Mouse (Mus musculus) liver, embryonic 13.5 days (tissue): ENCODE results near the gene Dnase1l1. TPM values are rescaled to one million over a fixed set of nuclear protein-coding genes. Genes with fewer than 3 reads are reported as not detected.
A peak's percentile ranks its signal among the peaks of the same experiment; 100 is the strongest.

Experiments used
- ATAC-seq: fragments of 200-750 bp; cut with Nextera tagmentation; 2 replicates; pipeline ENCODE4 v1.8.0; 2017; ENCODE audit warnings: low read depth, mild to moderate bottlenecking, moderate number of reproducible peaks, moderate library complexity
- DNase-seq: peaks from one replicate; pipeline ENCODE4 v3.0.0; 2022
- H3K27ac ChIP-seq: fragments of 300-500 bp; sonication (generic); 2 replicates; pipeline ENCODE4 v1.5.1; 2015; ENCODE audit warnings: moderate library complexity, mild to moderate bottlenecking, inconsistent platforms
- H3K27me3 ChIP-seq: fragments of 300-500 bp; sonication (generic); 2 replicates; pipeline ENCODE4 v1.6.1; 2015; ENCODE audit warnings: mild to moderate bottlenecking, inconsistent platforms
- H3K36me3 ChIP-seq: fragments of 300-500 bp; sonication (generic); 2 replicates; pipeline ENCODE4 v1.6.1; 2015; ENCODE audit warnings: mild to moderate bottlenecking, inconsistent platforms
- H3K4me1 ChIP-seq: fragments of 300-500 bp; sonication (generic); replicated peaks from 2 replicates; pipeline ENCODE4 v1.6.1; 2015; ENCODE audit warnings: inconsistent platforms
- H3K4me2 ChIP-seq: fragments of 300-500 bp; sonication (generic); 2 replicates; pipeline ENCODE4 v1.6.1; 2015; ENCODE audit warnings: inconsistent platforms, mild to moderate bottlenecking, moderate library complexity
- H3K4me3 ChIP-seq: fragments of 300-500 bp; sonication (generic); replicated peaks from 2 replicates; pipeline ENCODE4 v1.5.1; 2015; ENCODE audit warnings: mild to moderate bottlenecking, inconsistent platforms
- H3K9ac ChIP-seq: fragments of 300-500 bp; sonication (generic); 2 replicates; pipeline ENCODE4 v1.6.1; 2015; ENCODE audit warnings: mild to moderate bottlenecking, inconsistent platforms
- H3K9me3 ChIP-seq: fragments of 300-500 bp; sonication (generic); replicated peaks from 2 replicates; pipeline ENCODE4 v1.6.1; 2016; ENCODE audit warnings: inconsistent platforms
- WGBS: fragments of 180-500 bp; shearing (Covaris S2); methylation state at CpG from one replicate; pipeline ENCODE4 v1.1.7; 2015; ENCODE audit not compliant: insufficient replicate concordance; 5-methylcytosine and 5-hydroxymethylcytosine counted together
- polyA plus RNA-seq: library from polyadenylated mRNA; unstranded; fragments of >200 nt; fragmentation: Nextera tagmentation; extraction: Ambion mirVana; gene quantifications from 2 replicates; pipeline ENCODE4 v1.2.1, GENCODE M21; 2015

Gene Dnase1l1
- polyA plus RNA-seq, 1 experiment from 2014 or later = 21.0 TPM

DNA sequence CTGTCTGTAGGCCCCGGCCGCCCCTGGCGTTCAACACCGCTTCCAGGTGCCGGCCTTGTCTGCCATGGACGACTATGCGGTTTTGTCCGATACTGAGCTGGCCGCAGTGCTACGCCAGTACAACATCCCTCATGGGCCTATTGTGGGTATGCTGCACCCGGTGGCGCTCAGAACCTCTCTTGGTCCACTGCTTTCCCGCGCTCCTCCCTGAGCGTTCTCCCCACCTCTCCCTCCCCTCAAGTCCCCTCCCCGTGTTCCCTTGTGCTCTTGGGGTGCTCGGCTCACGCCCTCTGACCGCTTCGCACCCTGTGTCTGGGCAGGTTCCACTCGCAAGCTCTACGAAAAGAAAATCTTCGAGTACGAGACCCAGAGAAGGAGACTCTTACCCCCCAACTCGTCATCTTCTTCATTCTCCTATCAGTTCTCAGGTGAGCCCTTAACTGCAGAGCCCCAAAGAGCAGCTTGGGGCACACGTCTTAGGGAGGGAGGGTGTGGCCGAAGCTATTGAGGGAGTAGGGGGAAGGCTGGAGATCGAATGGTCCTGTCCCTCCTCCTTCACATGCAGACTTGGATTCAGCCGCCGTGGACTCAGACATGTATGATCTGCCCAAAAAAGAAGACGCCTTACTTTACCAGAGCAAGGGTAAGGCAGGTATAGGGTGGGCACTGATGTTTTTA is 27.1 kb downstream of the Dnase1l1 start:
- WGBS = 18% methylated on average over 31 of the region's 31 CpGs
- H3K9ac ChIP-seq = peak overlapping the region; percentile 81
- no peaks in the 10 kb centered on the region for H3K9me3 ChIP-seq

DNA sequence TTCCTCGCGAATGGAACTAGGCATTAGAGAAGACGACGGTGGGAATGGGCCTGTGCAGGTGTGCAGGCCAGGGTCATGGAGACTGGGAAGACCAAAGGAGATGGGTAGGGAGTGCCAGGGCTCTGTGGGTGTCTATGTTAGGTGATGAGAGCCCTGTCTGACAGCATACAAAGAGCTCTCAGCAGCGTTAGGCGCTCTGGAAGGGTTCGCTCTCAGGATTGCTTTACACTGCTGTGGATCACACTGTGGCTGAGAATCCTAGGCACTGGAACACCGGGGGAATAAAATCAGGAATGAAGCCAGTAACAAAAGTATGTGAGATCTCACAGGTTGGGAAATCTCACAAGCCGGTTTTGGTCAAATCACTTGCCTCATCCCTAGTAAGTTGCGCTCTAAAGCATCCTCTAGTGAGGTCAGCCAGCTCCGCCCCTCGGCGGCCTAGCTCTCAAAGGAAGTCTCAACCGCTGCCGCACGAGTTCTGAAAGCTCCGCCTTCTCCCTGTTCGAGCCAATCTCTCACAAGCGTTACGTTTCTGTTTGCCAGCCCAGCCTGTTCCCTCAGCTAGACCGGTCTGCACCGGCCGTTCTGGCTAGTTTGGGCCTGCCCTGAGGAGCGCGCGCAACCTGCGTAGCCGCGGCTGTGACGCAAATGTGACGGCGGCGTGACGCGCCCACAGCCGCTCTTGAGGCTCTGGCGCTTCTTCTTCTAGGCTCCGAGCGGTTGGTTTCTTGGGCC is 27.8 kb downstream of the Dnase1l1 start, which contains the start of gene Emd:
Gene Emd, plus strand, starts transcription at position 535 of the 735 bp plus-strand sequence.
- Histone ChIP-seq H3K9me3 (no peaks in the 10 kb centered on the region), H3K4me3 (peak within 1 kb of the TSS; percentile 71), H3K4me1 (peaks cover 8% of the 10 kb centered on the region), H3K9ac (peak within 1 kb of the TSS; percentile 81), H3K36me3 (peaks cover 22% of the 10 kb centered on the region), H3K27me3 (peaks cover 7% of the 10 kb centered on the region), H3K4me2 (peak within 1 kb of the TSS; percentile 82), H3K27ac (peak within 1 kb of the TSS; percentile 87)
- 24% methylated on average over 39 of the region's 39 CpGs for WGBS
- ATAC-seq = peak; percentile 97
- DNase-seq = peak; percentile 86

More for the DNA sequence above, 27.1 kb downstream of the Dnase1l1 start:
- Histone ChIP-seq H3K27ac (peak overlapping the region; percentile 87), H3K36me3 (peaks cover 22% of the 10 kb centered on the region), H3K4me3 (peak overlapping the region; percentile 71), H3K4me1 (peaks cover 8% of the 10 kb centered on the region), H3K27me3 (0 out of 2 replicates have a peak, but pooled peaks cover 1% of the 10 kb centered on the region), H3K4me2 (peak overlapping the region; percentile 82)
- ATAC-seq (peak; percentile 63), DNase-seq (no peak)

DNA sequence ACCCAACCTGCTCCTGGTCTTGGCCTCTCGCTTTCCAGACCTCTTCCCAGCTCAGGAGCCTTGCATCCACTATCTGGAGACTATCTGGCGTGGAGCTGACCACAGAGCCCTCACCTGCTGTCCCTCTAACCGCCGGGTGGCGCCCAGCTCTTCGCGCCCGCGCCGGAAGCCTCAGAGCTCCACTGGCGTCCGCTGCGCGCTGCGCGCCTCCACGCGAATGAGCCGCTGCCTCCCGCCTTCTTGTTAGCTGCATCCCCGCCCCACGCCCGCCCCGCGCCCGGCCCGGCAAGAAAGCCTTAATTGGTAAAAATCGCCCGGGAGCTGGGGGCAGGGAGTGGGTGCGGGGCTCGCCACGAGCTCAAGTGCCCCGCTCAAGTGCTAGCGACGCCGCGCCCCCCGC is 32.5 kb downstream of the Dnase1l1 start, which contains the start of gene Flna:
Gene Flna, minus strand, starts transcription at position 206 of the 400 bp plus-strand sequence.
- Histone ChIP-seq H3K27ac (peak within 1 kb of the TSS; percentile 9; the same call in 1 of the 2 replicates), H3K27me3 (peaks cover 7% of the 10 kb centered on the region), H3K4me3 (peak within 1 kb of the TSS; percentile 50), H3K36me3 (no peaks in the 10 kb centered on the region), H3K4me1 (peaks cover 20% of the 10 kb centered on the region), H3K9me3 (no peaks in the 10 kb centered on the region), H3K9ac (peak within 1 kb of the TSS; percentile 57), H3K4me2 (peak within 1 kb of the TSS; percentile 67)
- 24% methylated on average over 38 of the region's 38 CpGs for WGBS
- ATAC-seq (no peak), DNase-seq (peak; percentile 25)

DNA sequence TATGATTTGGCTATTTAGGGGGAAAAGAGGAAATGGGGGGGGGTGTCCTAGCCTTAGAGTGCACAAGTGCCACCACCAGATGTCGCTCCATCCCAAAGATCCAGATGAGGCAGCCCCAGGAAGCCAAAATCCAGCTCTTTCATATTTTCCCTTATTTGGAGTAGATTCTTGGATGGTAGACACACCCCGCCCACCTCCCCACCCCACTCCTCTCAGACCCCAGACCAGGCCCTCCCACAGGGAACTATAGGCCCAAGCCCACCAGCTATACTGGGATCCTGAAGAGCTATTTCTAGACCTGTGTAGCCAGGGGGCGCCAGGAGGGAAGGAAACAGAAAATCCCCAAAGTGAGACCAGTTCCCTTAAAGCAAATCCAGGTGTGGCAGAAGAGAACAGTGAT is 33.5 kb downstream of the Dnase1l1 start:
- no peak for ATAC-seq
- no peak overlapping the region for H3K9ac ChIP-seq

DNA sequence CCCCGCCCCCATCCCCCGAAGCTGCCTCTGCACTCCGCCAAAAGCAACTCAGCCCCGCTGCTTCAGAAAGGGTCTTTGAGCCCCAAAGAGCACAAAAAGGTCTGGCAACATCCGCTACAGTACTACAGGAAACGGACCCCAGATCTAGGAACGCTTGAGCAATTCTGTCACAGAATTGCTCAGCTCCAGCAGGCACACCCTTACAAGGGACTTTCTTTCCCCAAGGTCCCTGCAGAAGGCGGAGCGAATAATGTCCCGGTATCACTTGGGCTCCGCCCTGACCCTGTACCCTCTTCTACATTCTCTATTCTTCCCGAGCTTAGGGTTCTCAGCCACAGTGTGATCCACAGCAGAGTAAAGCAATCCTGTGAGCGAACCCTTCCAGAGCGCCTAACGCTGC is 35.4 kb downstream of the Dnase1l1 start:
- H3K9ac ChIP-seq = peak overlapping the region; percentile 72

More for the DNA sequence above, 33.5 kb downstream of the Dnase1l1 start:
- peaks cover 7% of the 10 kb centered on the region for H3K27me3 ChIP-seq
- 0 out of 2 replicates have a peak overlapping the region, but pooled peaks have one; percentile 50 for H3K4me3 ChIP-seq
- no peaks in the 10 kb centered on the region for H3K9me3 ChIP-seq
- 9% methylated on average over 3 of the region's 3 CpGs for WGBS
- no peak overlapping the region for H3K27ac ChIP-seq
- peak overlapping the region; percentile 67 for H3K4me2 ChIP-seq
- DNase-seq = peak; percentile 19
- H3K36me3 ChIP-seq = no peaks in the 10 kb centered on the region
- H3K4me1 ChIP-seq = peaks cover 29% of the 10 kb centered on the region

DNA sequence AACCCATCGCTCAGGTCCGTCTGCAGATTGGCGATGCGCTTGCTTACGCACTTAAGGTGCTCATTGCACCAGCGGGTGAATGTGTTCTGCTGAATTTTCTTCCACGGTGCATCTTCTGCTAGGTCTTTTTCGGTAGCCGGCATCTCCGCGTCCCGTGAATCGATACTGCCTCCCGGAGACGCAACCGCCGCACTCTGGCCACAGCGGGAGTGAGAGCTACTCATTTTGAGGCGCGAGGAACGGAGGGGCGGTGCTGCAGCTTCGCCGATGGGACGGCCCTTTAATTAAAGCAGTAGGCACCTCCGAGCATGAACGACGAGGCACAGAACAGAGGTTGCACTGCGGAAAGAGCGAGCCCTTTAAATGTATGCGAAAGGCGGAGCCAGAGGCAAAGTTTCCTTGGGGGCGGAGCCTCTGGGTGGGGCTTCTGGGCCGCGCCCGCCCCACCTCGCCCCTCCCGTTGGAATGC is 35.9 kb downstream of the Dnase1l1 start:
- H3K4me3 ChIP-seq = peak overlapping the region; percentile 61
- H3K4me1 ChIP-seq = peaks cover 36% of the 10 kb centered on the region
- 17% methylated on average over 38 of the region's 38 CpGs for WGBS
- H3K9ac ChIP-seq = peak overlapping the region; percentile 72
- H3K36me3 ChIP-seq = peaks cover 16% of the 10 kb centered on the region; the same call in 1 of the 2 replicates
- ATAC-seq (peak; percentile 83), DNase-seq (peak; percentile 76)
- peak overlapping the region; percentile 83 for H3K4me2 ChIP-seq
- no peaks in the 10 kb centered on the region for H3K9me3 ChIP-seq
- peak overlapping the region; percentile 61 for H3K27ac ChIP-seq
- H3K27me3 ChIP-seq = peaks cover 7% of the 10 kb centered on the region

More for the DNA sequence above, 35.4 kb downstream of the Dnase1l1 start:
- H3K9me3 ChIP-seq = no peaks in the 10 kb centered on the region
- DNase-seq = peak; percentile 14
- H3K4me3 ChIP-seq = peak overlapping the region; percentile 61
- peak overlapping the region; percentile 83 for H3K4me2 ChIP-seq
- WGBS = 16% methylated on average over 15 of the region's 15 CpGs
- H3K27me3 ChIP-seq = peaks cover 7% of the 10 kb centered on the region
- peak overlapping the region; percentile 39; the same call in 1 of the 2 replicates for H3K27ac ChIP-seq
- H3K4me1 ChIP-seq = peaks cover 36% of the 10 kb centered on the region
- H3K36me3 ChIP-seq = peaks cover 13% of the 10 kb centered on the region; the same call in 1 of the 2 replicates
- ATAC-seq = peak; percentile 21

DNA sequence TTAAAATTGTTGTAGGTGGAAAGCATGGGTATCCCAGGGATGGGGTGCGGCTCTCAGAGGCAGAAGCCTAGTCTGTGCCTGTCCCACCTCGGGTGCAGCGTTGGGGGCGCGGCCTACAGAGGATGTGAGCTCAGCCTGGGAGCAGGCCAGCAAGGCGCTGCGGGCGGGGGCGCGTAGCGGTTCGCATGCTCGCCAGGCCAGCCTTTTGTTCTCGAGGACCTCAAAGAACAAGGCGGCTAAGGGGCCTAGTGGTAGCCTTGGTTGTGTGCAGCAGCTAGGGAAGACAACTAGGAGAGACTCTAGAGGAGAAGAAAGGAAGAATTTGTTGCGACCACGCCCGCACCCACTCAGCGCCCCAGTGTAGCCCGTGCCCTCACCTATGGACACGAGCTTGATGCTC is 36.5 kb downstream of the Dnase1l1 start:
- 8% methylated on average over 21 of the region's 21 CpGs for WGBS
- Histone ChIP-seq H3K27me3 (peaks cover 7% of the 10 kb centered on the region), H3K9ac (peak overlapping the region; percentile 72), H3K9me3 (no peaks in the 10 kb centered on the region), H3K4me3 (peak overlapping the region; percentile 61), H3K36me3 (peaks cover 22% of the 10 kb centered on the region; the same call in 1 of the 2 replicates), H3K27ac (peak overlapping the region; percentile 61), H3K4me1 (peaks cover 36% of the 10 kb centered on the region), H3K4me2 (peak overlapping the region; percentile 83)
- ATAC-seq (peak; percentile 45), DNase-seq (peak; percentile 57)

DNA sequence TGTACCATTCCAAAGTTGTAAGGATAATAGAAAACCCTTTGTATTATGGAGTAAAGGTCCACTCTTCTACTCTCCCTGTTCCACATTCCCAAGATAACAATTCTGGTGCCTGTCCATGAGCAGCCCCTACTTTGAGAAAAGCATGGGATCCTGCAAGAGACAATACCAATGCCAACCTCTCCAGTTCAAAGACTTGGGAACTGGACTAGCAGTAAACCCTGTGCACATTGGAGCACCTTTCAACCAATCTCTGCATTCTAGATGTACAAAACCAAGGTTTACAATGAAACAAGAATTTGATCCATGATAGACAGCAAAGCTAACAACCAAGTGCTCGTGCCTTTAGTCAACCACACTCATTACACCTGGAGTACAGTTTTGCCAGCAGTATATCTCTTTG is 37.0 kb downstream of the Dnase1l1 start:
- no peak for ATAC-seq
- WGBS = 30% methylated on average over 1 of the region's 1 CpGs
- H3K9ac ChIP-seq = peak overlapping the region; percentile 72
- H3K9me3 ChIP-seq = no peaks in the 10 kb centered on the region
- peak overlapping the region; percentile 61 for H3K4me3 ChIP-seq
- DNase-seq = no peak
- peak overlapping the region; percentile 61 for H3K27ac ChIP-seq
- H3K4me1 ChIP-seq = peaks cover 36% of the 10 kb centered on the region
- peaks cover 22% of the 10 kb centered on the region; the same call in 1 of the 2 replicates for H3K36me3 ChIP-seq
- H3K4me2 ChIP-seq = peak overlapping the region; percentile 83
- H3K27me3 ChIP-seq = peaks cover 7% of the 10 kb centered on the region

DNA sequence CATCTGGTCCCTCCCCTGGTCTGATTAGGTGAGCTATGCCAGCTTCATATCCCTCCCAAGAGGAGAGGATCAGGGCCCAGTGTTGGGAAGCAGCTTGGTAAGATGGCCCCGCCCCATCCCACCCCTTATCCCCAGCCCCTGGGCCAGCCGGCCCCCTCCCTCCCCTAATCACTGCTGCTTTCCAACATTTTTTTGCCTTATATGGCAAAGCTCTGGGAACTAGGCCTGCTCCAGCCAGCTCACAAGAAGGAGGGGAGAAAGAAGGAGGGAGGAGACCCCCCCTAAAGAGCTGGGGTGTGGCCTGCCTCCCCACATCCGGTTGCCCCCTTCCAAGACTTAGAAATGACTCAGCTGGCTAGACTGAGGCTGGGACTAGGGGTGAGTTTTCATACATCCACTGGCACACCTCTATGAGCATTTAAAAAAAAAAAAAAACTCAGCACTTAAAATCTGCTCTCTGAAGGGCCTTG is 37.5 kb downstream of the Dnase1l1 start:
- H3K4me1 ChIP-seq = peaks cover 36% of the 10 kb centered on the region
- ATAC-seq = no peak

DNA sequence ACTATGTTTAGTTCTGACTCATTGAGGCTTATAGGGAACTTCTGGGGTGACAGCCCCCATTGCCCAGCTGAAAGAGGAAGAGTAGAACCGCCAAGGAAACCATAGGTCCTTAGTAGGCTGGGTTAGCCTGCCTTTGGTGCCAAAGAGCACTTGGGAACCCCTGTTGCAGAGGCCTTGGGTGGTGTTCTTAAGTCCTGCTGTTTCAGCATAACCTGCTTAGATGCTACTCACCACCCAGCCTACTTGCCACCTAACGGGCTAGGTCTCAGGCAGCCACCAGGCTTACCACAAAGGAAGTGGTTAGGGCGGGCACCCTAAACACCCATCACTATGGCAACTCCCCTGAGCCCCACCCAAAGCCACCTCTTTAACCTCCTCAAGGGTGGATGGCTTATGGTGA is 38.3 kb downstream of the Dnase1l1 start:
- Histone ChIP-seq H3K4me2 (peak overlapping the region; percentile 83), H3K4me1 (peaks cover 33% of the 10 kb centered on the region), H3K4me3 (peak overlapping the region; percentile 61), H3K9ac (peak overlapping the region; percentile 22; the same call in 1 of the 2 replicates), H3K27ac (0 out of 2 replicates have a peak overlapping the region, but pooled peaks have one; percentile 43), H3K27me3 (no peaks in the 10 kb centered on the region), H3K9me3 (no peaks in the 10 kb centered on the region), H3K36me3 (peaks cover 33% of the 10 kb centered on the region)
- WGBS = 18% methylated on average over 3 of the region's 3 CpGs
- peak; percentile 69 for ATAC-seq
- peak; percentile 52 for DNase-seq

More for the DNA sequence above, 37.5 kb downstream of the Dnase1l1 start:
- Histone ChIP-seq H3K9ac (no peak overlapping the region; the same call in 1 of the 2 replicates), H3K27ac (peak overlapping the region; percentile 61; the same call in 1 of the 2 replicates), H3K9me3 (no peaks in the 10 kb centered on the region), H3K4me3 (peak overlapping the region; percentile 61), H3K27me3 (peaks cover 2% of the 10 kb centered on the region; the same call in 1 of the 2 replicates), H3K36me3 (peaks cover 26% of the 10 kb centered on the region), H3K4me2 (peak overlapping the region; percentile 83)
- DNase-seq = peak; percentile 11
- 17% methylated on average over 3 of the region's 3 CpGs for WGBS
